Mouse (Mus musculus): ENCODE data around the gene Gng12.
"Not testable (repeated sequence)": the region's sequence is repeated elsewhere in the genome, so short reads cannot be mapped to it uniquely, and the experiment has no call there.

Gng12 gene

GRCm38 (mm10) chr6:67023729-67024128 lies 127.5 kb downstream of the Gng12 start:
- in situ Hi-C loops (cut with MboI, MseI) = loop anchor here (5.0 kb wide), 1 partner anchor 56 kb away; no protein-coding TSS in a partner anchor

GRCm38 (mm10) chr6:67026661-67027060 lies 130.5 kb downstream of the Gng12 start:
- in situ Hi-C loops (cut with MboI, MseI) = no loop called here

- in situ Hi-C loops (cut with MboI, MseI) = no loop called here
Measured at GRCm38 (mm10) chr6:67027438-67028142, 131.4 kb downstream of the Gng12 start.

- in situ Hi-C loops (cut with MboI, MseI) = no loop called here
Measured at GRCm38 (mm10) chr6:67029312-67029950, 133.2 kb downstream of the Gng12 start.

GRCm38 (mm10) chr6:67029987-67030386 lies 133.8 kb downstream of the Gng12 start:
- in situ Hi-C loops (cut with MboI, MseI) = no loop called here

- in situ Hi-C loops (cut with MboI, MseI) = no loop called here
Measured at GRCm38 (mm10) chr6:67030416-67030815, 134.2 kb downstream of the Gng12 start.

- in situ Hi-C loops (cut with MboI, MseI) = no loop called here
Measured at GRCm38 (mm10) chr6:67030846-67031245, 134.6 kb downstream of the Gng12 start.

GRCm38 (mm10) chr6:67032551-67032950 lies 136.4 kb downstream of the Gng12 start:
- in situ Hi-C loops (cut with MboI, MseI) = not testable (repeated sequence)

- in situ Hi-C loops (cut with MboI, MseI) = not testable (repeated sequence)
Measured at GRCm38 (mm10) chr6:67032972-67033371, 136.8 kb downstream of the Gng12 start.

- in situ Hi-C loops (cut with MboI, MseI) = no loop called here
Measured at GRCm38 (mm10) chr6:67033604-67034003, 137.4 kb downstream of the Gng12 start.

GRCm38 (mm10) chr6:67034331-67035130 lies 138.3 kb downstream of the Gng12 start:
- in situ Hi-C loops (cut with MboI, MseI) = no loop called here

- in situ Hi-C loops (cut with MboI, MseI) = no loop called here
Measured at GRCm38 (mm10) chr6:67035388-67036299, 139.4 kb downstream of the Gng12 start.

GRCm38 (mm10) chr6:67036356-67036811 lies 140.2 kb downstream of the Gng12 start:
- in situ Hi-C loops (cut with MboI, MseI) = no loop called here

- in situ Hi-C loops (cut with MboI, MseI) = no loop called here
Measured at GRCm38 (mm10) chr6:67036837-67037628, 140.8 kb downstream of the Gng12 start, which contains the start of gene Gadd45a. Gene Gadd45a, minus strand, starts transcription at chr6:67037457.

GRCm38 (mm10) chr6:67038964-67039363 lies 142.8 kb downstream of the Gng12 start:
- in situ Hi-C loops (cut with MboI, MseI) = no loop called here

GRCm38 (mm10) chr6:67040904-67041410 lies 144.8 kb downstream of the Gng12 start:
- in situ Hi-C loops (cut with MboI, MseI) = no loop called here

GRCm38 (mm10) chr6:67045424-67045823 lies 149.2 kb downstream of the Gng12 start:
- in situ Hi-C loops (cut with MboI, MseI) = no loop called here

GRCm38 (mm10) chr6:67046937-67047336 lies 150.7 kb downstream of the Gng12 start:
- in situ Hi-C loops (cut with MboI, MseI) = no loop called here

GRCm38 (mm10) chr6:67048052-67048691 lies 152.0 kb downstream of the Gng12 start:
- in situ Hi-C loops (cut with MboI, MseI) = no loop called here

All from T-helper 2 cell (primary cell).